Mouse (Mus musculus): ENCODE measurements around the gene Fancc. TPM values are rescaled to one million over a fixed set of nuclear protein-coding genes. Genes with fewer than 3 reads are reported as not detected.
A peak's percentile ranks its signal among the peaks of the same experiment; 100 is the strongest.

Fancc gene
- polyA plus RNA-seq, 1 experiment from 2014 or later: 5.2 TPM

GRCm38 (mm10) chr13:63411310-63412022 is 85.6 kb downstream of the Fancc start:
- ATAC-seq (peak; percentile 53; the same call in 1 of the 2 replicates), DNase-seq (no peak)
- 0 out of 2 replicates have a peak, but pooled peaks cover 4% of the 10 kb centered on the region for H3K4me1 ChIP-seq (ENCODE audit: insufficient read depth)
- peak overlapping the region; percentile 49 for H3K4me2 ChIP-seq (ENCODE audit: low read depth, low read length)
- H3K9ac ChIP-seq (replicated peaks): no peak overlapping the region
- 37% methylated on average over 4 of the region's 4 CpGs for WGBS (ENCODE audit: insufficient replicate concordance)
- H3K27ac ChIP-seq (ENCODE audit: low read depth): peak overlapping the region; percentile 50
- H3K4me3 ChIP-seq (ENCODE audit: low read depth, low read length): no peak overlapping the region
- no peaks in the 10 kb centered on the region for H3K9me3 ChIP-seq (ENCODE audit: low read length)
- no peak for TF ChIP-seq EP300 (IDR thresholded peaks at IDR 0.05; ENCODE audit: low read depth)
- TF ChIP-seq CTCF (IDR thresholded peaks at IDR 0.05; ENCODE audit: low read depth): 0 out of 2 replicates have a peak, but pooled peaks have one; percentile 30
- no peaks in the 10 kb centered on the region for H3K36me3 ChIP-seq (replicated peaks; ENCODE audit: insufficient read depth, low read length)
- no peaks in the 10 kb centered on the region for H3K27me3 ChIP-seq (ENCODE audit: insufficient read depth, low read length)

- peak; percentile 78 for ATAC-seq
- no peak overlapping the region for H3K4me3 ChIP-seq (ENCODE audit: low read depth, low read length)
- 0 out of 2 replicates have a peak, but pooled peaks cover 4% of the 10 kb centered on the region for H3K4me1 ChIP-seq (ENCODE audit: insufficient read depth)
- no peaks in the 10 kb centered on the region for H3K27me3 ChIP-seq (ENCODE audit: insufficient read depth, low read length)
- no peak for DNase-seq
- H3K4me2 ChIP-seq (ENCODE audit: low read depth, low read length): peak overlapping the region; percentile 49
- H3K9ac ChIP-seq (replicated peaks): no peak overlapping the region
- H3K36me3 ChIP-seq (replicated peaks; ENCODE audit: insufficient read depth, low read length): no peaks in the 10 kb centered on the region
- peak overlapping the region; percentile 50 for H3K27ac ChIP-seq (ENCODE audit: low read depth)
- H3K9me3 ChIP-seq (ENCODE audit: low read length): no peaks in the 10 kb centered on the region
- TF ChIP-seq EP300 (IDR thresholded peaks at IDR 0.05; ENCODE audit: low read depth): peak; percentile 77
- TF ChIP-seq CTCF (IDR thresholded peaks at IDR 0.05; ENCODE audit: low read depth): no peak
- 34% methylated on average over 9 of the region's 9 CpGs for WGBS (ENCODE audit: insufficient replicate concordance)
Measured at GRCm38 (mm10) chr13:63410578-63411298, 86.3 kb downstream of the Fancc start.

- Histone ChIP-seq H3K9ac (replicated peaks) (no peak overlapping the region), H3K4me1 (ENCODE audit: insufficient read depth) (no peaks in the 10 kb centered on the region), H3K4me2 (ENCODE audit: low read depth, low read length) (no peak overlapping the region), H3K27me3 (ENCODE audit: insufficient read depth, low read length) (no peaks in the 10 kb centered on the region), H3K9me3 (ENCODE audit: low read length) (no peaks in the 10 kb centered on the region), H3K36me3 (replicated peaks; ENCODE audit: insufficient read depth, low read length) (no peaks in the 10 kb centered on the region), H3K27ac (ENCODE audit: low read depth) (no peak overlapping the region), H3K4me3 (ENCODE audit: low read depth, low read length) (no peak overlapping the region)
- DNase-seq: no peak
- whole genome bisulfite sequencing (ENCODE audit: insufficient replicate concordance): 75% methylated on average over 4 of the region's 4 CpGs
- TF ChIP-seq CTCF (IDR thresholded peaks at IDR 0.05; ENCODE audit: low read depth) (no peak), EP300 (IDR thresholded peaks at IDR 0.05; ENCODE audit: low read depth) (no peak)
- ATAC-seq: no peak
Measured at GRCm38 (mm10) chr13:63405151-63405550, 91.9 kb downstream of the Fancc start.

GRCm38 (mm10) chr13:63404657-63405056 is 92.4 kb downstream of the Fancc start:
- Histone ChIP-seq H3K4me3 (ENCODE audit: low read depth, low read length) (no peak overlapping the region), H3K9ac (replicated peaks) (no peak overlapping the region), H3K27ac (ENCODE audit: low read depth) (no peak overlapping the region), H3K36me3 (replicated peaks; ENCODE audit: insufficient read depth, low read length) (no peaks in the 10 kb centered on the region), H3K9me3 (ENCODE audit: low read length) (no peaks in the 10 kb centered on the region), H3K4me2 (ENCODE audit: low read depth, low read length) (no peak overlapping the region), H3K4me1 (ENCODE audit: insufficient read depth) (no peaks in the 10 kb centered on the region), H3K27me3 (ENCODE audit: insufficient read depth, low read length) (no peaks in the 10 kb centered on the region)
- DNase-seq (no peak), ATAC-seq (no peak)
- no peak for TF ChIP-seq CTCF (IDR thresholded peaks at IDR 0.05; ENCODE audit: low read depth)
- no peak for TF ChIP-seq EP300 (IDR thresholded peaks at IDR 0.05; ENCODE audit: low read depth)
- 71% methylated on average over 2 of the region's 2 CpGs for WGBS (ENCODE audit: insufficient replicate concordance)

- Histone ChIP-seq H3K9me3 (ENCODE audit: low read length) (no peaks in the 10 kb centered on the region), H3K27ac (ENCODE audit: low read depth) (no peak overlapping the region), H3K36me3 (replicated peaks; ENCODE audit: insufficient read depth, low read length) (no peaks in the 10 kb centered on the region), H3K4me3 (ENCODE audit: low read depth, low read length) (no peak overlapping the region), H3K4me2 (ENCODE audit: low read depth, low read length) (no peak overlapping the region), H3K27me3 (ENCODE audit: insufficient read depth, low read length) (no peaks in the 10 kb centered on the region), H3K9ac (replicated peaks) (no peak overlapping the region), H3K4me1 (ENCODE audit: insufficient read depth) (peaks cover under 1% of the 10 kb centered on the region; the same call in 1 of the 2 replicates)
- WGBS (ENCODE audit: insufficient replicate concordance): 73% methylated on average over 2 of the region's 2 CpGs
- TF ChIP-seq EP300 (IDR thresholded peaks at IDR 0.05; ENCODE audit: low read depth) (no peak), CTCF (IDR thresholded peaks at IDR 0.05; ENCODE audit: low read depth) (no peak)
- no peak for ATAC-seq
- DNase-seq: no peak
Measured at GRCm38 (mm10) chr13:63402823-63403222, 94.3 kb downstream of the Fancc start.

- TF ChIP-seq EP300 (IDR thresholded peaks at IDR 0.05; ENCODE audit: low read depth) (no peak), CTCF (IDR thresholded peaks at IDR 0.05; ENCODE audit: low read depth) (no peak)
- no peaks in the 10 kb centered on the region for H3K27me3 ChIP-seq (ENCODE audit: insufficient read depth, low read length)
- H3K4me3 ChIP-seq (ENCODE audit: low read depth, low read length): no peak overlapping the region
- no peaks in the 10 kb centered on the region for H3K36me3 ChIP-seq (replicated peaks; ENCODE audit: insufficient read depth, low read length)
- DNase-seq (no peak), ATAC-seq (no peak)
- H3K4me2 ChIP-seq (ENCODE audit: low read depth, low read length): no peak overlapping the region
- H3K9ac ChIP-seq (replicated peaks): no peak overlapping the region
- 90% methylated on average over 6 of the region's 6 CpGs for WGBS (ENCODE audit: insufficient replicate concordance)
- peaks cover 3% of the 10 kb centered on the region; the same call in 1 of the 2 replicates for H3K4me1 ChIP-seq (ENCODE audit: insufficient read depth)
- no peak overlapping the region for H3K27ac ChIP-seq (ENCODE audit: low read depth)
- H3K9me3 ChIP-seq (ENCODE audit: low read length): no peaks in the 10 kb centered on the region
Measured at GRCm38 (mm10) chr13:63400069-63400468, 97.0 kb downstream of the Fancc start.
